Mouse (Mus musculus) megakaryocyte-erythroid progenitor cell, adult 5-6 weeks (primary cell): ENCODE data around the gene Ephb1. TPM values are rescaled to one million over a fixed set of nuclear protein-coding genes. Genes with fewer than 3 reads are reported as not detected.

Experiments used
- ATAC-seq: replicated peaks from 2 replicates; pipeline ENCODE4 v1.8.0; 2016; ENCODE audit warnings: mild to moderate bottlenecking, inconsistent platforms; ENCODE audit not compliant: severe bottlenecking, poor library complexity, low FRiP score, low TSS enrichment
- total RNA-seq, 2 experiments: library from RNA; stranded (forward) in 1 of 2; stranded (reverse) in 1 of 2; fragments of 200-1000, 215-1000 nt in 1 of 2; fragments of >200 nt in 1 of 2; fragmentation: Nextera tagmentation in 1 of 2; gene quantifications; 2 replicates each; pipeline ENCODE4 v1.2.3; 2014 to 2017

Gene Ephb1
- total RNA-seq, 2 experiments from 2014 or later = 0.09 TPM; not detected in 1

- ATAC-seq = no peak
Measured at GRCm38 (mm10) chr9:102267311-102268027, 87.0 kb downstream of the Ephb1 start.

GRCm38 (mm10) chr9:102263760-102264159 lies 90.7 kb downstream of the Ephb1 start:
- ATAC-seq = no peak

GRCm38 (mm10) chr9:102262100-102262501 lies 92.4 kb downstream of the Ephb1 start:
- ATAC-seq = no peak

- no peak for ATAC-seq
Measured at GRCm38 (mm10) chr9:102261511-102261910, 93.0 kb downstream of the Ephb1 start.

GRCm38 (mm10) chr9:102256407-102256806 lies 98.1 kb downstream of the Ephb1 start:
- no peak for ATAC-seq

- ATAC-seq = no peak
Measured at GRCm38 (mm10) chr9:102255803-102256202, 98.7 kb downstream of the Ephb1 start.

- no peak for ATAC-seq
Measured at GRCm38 (mm10) chr9:102249124-102249816, 105.2 kb downstream of the Ephb1 start.

GRCm38 (mm10) chr9:102245551-102245950 lies 108.9 kb downstream of the Ephb1 start:
- no peak for ATAC-seq

GRCm38 (mm10) chr9:102243296-102243695 lies 111.2 kb downstream of the Ephb1 start:
- ATAC-seq = no peak

- ATAC-seq = no peak
Measured at GRCm38 (mm10) chr9:102241546-102241945, 112.9 kb downstream of the Ephb1 start.

- no peak for ATAC-seq
Measured at GRCm38 (mm10) chr9:102240215-102240614, 114.3 kb downstream of the Ephb1 start.

GRCm38 (mm10) chr9:102235444-102235951 lies 119.0 kb downstream of the Ephb1 start:
- no peak for ATAC-seq

GRCm38 (mm10) chr9:102231248-102231647 lies 123.2 kb downstream of the Ephb1 start:
- ATAC-seq = no peak

- ATAC-seq = no peak
Measured at GRCm38 (mm10) chr9:102216746-102217566, 137.5 kb downstream of the Ephb1 start.

- ATAC-seq = no peak
Measured at GRCm38 (mm10) chr9:102212036-102212383, 142.5 kb downstream of the Ephb1 start.

- no peak for ATAC-seq
Measured at GRCm38 (mm10) chr9:102211296-102212035, 143.0 kb downstream of the Ephb1 start.

GRCm38 (mm10) chr9:102205518-102205917 lies 149.0 kb downstream of the Ephb1 start:
- ATAC-seq = no peak

- no peak for ATAC-seq
Measured at GRCm38 (mm10) chr9:102201867-102202266, 152.6 kb downstream of the Ephb1 start.

GRCm38 (mm10) chr9:102196856-102197255 lies 157.6 kb downstream of the Ephb1 start:
- no peak for ATAC-seq
